Mouse (Mus musculus): Measurements from ENCODE around the gene Commd3.

DNA sequence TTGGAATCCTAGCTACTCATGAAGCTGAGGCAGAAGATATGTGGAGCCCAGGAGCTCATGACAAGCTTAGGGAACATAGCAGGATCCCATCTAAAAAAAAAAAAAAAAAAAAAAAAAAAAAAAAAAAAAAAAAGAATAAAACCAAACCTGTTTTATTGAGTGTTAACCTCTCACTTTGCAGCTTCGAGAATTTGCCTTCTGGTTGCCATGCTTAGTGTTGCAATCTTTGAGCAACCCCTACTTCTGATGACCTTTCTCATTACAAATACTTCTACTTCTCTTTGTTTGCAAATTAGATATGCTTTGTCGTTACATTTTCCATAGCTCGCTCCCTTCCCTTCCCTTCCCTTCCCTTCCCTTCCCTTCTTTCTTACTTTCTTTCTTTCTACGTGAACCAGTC is 23.6 kb upstream of the Commd3 start:
- TF ChIP-seq TCF12 (IDR thresholded peaks at IDR 0.05; ENCODE audit: insufficient read depth, poor library complexity, severe bottlenecking): no peak
- TF ChIP-seq MYOD1 (IDR thresholded peaks at IDR 0.05; ENCODE audit: control insufficient read depth in 1 of 3, insufficient read length in 2 of 3, low read depth in 2 of 3): no peak
- no peak for TF ChIP-seq USF1 (IDR thresholded peaks at IDR 0.05; ENCODE audit: low read depth)
- TF ChIP-seq POLR2A (IDR thresholded peaks at IDR 0.05; ENCODE audit: insufficient read length, low read depth): no peak
- no peak for TF ChIP-seq MYOG (IDR thresholded peaks at IDR 0.05; ENCODE audit: control insufficient read depth in 1 of 3, insufficient read depth in 1 of 3, insufficient read length in 2 of 3, low read depth in 2 of 3)
- no peak for TF ChIP-seq E2F4 (IDR thresholded peaks at IDR 0.05; ENCODE audit: insufficient read depth)
- no peak for TF ChIP-seq TCF3 (IDR thresholded peaks at IDR 0.05; ENCODE audit: insufficient read length, low read depth)
- TF ChIP-seq MAX (IDR thresholded peaks at IDR 0.05; ENCODE audit: low read depth): no peak
- TF ChIP-seq POLR2AphosphoS2 (IDR thresholded peaks at IDR 0.05; ENCODE audit: insufficient read length, low read depth): no peak
- no peak for TF ChIP-seq REST (IDR thresholded peaks at IDR 0.05; ENCODE audit: insufficient read depth, insufficient read length)

All from myocyte (in vitro differentiated cells).